Mouse (Mus musculus) ES-E14 (cell line): Measurements from ENCODE around the gene Rhbg. TPM values are rescaled to one million over a fixed set of nuclear protein-coding genes. Genes with fewer than 3 reads are reported as not detected.
A peak's percentile ranks its signal among the peaks of the same experiment; 100 is the strongest.
"Not testable (repeated sequence)": the region's sequence is repeated elsewhere in the genome, so short reads cannot be mapped to it uniquely, and the experiment has no call there.

ENCODE experiments used
- DNase-seq: peaks from one replicate; pipeline ENCODE4 v3.0.0-alpha.2; 2013; ENCODE audit warnings: low read depth, low spot score
- H3K27ac ChIP-seq: 2 replicates; pipeline ENCODE4 v1.5.1; 2012; ENCODE audit warnings: low read depth, mild to moderate bottlenecking, low read length, moderate library complexity, mixed read lengths; ENCODE audit not compliant: poor library complexity, insufficient read depth, severe bottlenecking
- H3K36me3 ChIP-seq: 2 replicates; pipeline ENCODE4 v1.6.1; 2012; ENCODE audit warnings: mild to moderate bottlenecking, low read length, moderate library complexity, mixed read lengths; ENCODE audit not compliant: control insufficient read depth, poor library complexity, insufficient read depth, severe bottlenecking
- H3K4me1 ChIP-seq, 2 experiments: fragments of 150-350 bp in 1 of 2; sonication (generic) in 1 of 2; 2 replicates each; pipeline ENCODE4 v1.6.1; 2012; ENCODE audit warnings: low read length in 2 of 2, mild to moderate bottlenecking in 1 of 2, mixed read lengths in 1 of 2; ENCODE audit not compliant: control insufficient read depth in 2 of 2, insufficient read depth in 2 of 2, poor library complexity in 1 of 2
- H3K4me3 ChIP-seq, 2 experiments: fragments of 150-350 bp in 1 of 2; sonication (generic) in 1 of 2; 2 replicates each; pipeline ENCODE4 v1.5.1; 2012; ENCODE audit warnings: low read length in 2 of 2, low read depth in 1 of 2, mild to moderate bottlenecking in 1 of 2, mixed read lengths in 1 of 2; ENCODE audit not compliant: insufficient read depth in 1 of 2, poor library complexity in 1 of 2, severe bottlenecking in 1 of 2
- H3K9ac ChIP-seq: 2 replicates; pipeline ENCODE4 v1.6.1; 2012; ENCODE audit warnings: low read depth, mild to moderate bottlenecking, low read length, mixed read lengths; ENCODE audit not compliant: poor library complexity, insufficient read depth, severe bottlenecking
- H3K9me3 ChIP-seq: fragments of 150-350 bp; sonication (generic); 2 replicates; pipeline ENCODE4 v1.6.1; 2012; ENCODE audit warnings: low read depth, mild to moderate bottlenecking, low read length; ENCODE audit not compliant: control insufficient read depth, insufficient read depth
- CHD2 ChIP-seq: IDR thresholded peaks from 2 replicates; pipeline ENCODE4 v1.6.1; 2014; ENCODE audit warnings: mild to moderate bottlenecking, low read depth, low read length, inconsistent platforms
- HCFC1 ChIP-seq: IDR thresholded peaks from 2 replicates; pipeline ENCODE4 v1.6.1; 2012; ENCODE audit warnings: low read length, inconsistent platforms, borderline replicate concordance; ENCODE audit not compliant: insufficient read depth
- MAFK ChIP-seq: IDR thresholded peaks from 2 replicates; pipeline ENCODE4 v1.6.1; 2014; ENCODE audit warnings: mild to moderate bottlenecking, low read depth, low read length, inconsistent platforms; ENCODE audit not compliant: insufficient read depth
- ZC3H11A ChIP-seq: IDR thresholded peaks from 2 replicates; pipeline ENCODE4 v1.6.1; 2012; ENCODE audit warnings: low read depth, mild to moderate bottlenecking, inconsistent platforms, low read length, borderline replicate concordance
- ZNF384 ChIP-seq: IDR thresholded peaks from 2 replicates; pipeline ENCODE4 v1.6.1; 2012; ENCODE audit warnings: low read depth, low read length, inconsistent platforms
- in situ Hi-C, 2 experiments: fragments of 600-800 bp; cut with MboI; formaldehyde crosslinking; loops; one replicate each; pipeline ENCODE4 v1.15.1; 2025; ENCODE audit warnings: low sequenced_read_pairs in 2 of 2, inconsistent platforms in 1 of 2; ENCODE audit not compliant: unreplicated experiment in 2 of 2
- total RNA-seq: library from RNA; depleted of rRNA; stranded (reverse); fragments of 300-350 nt; gene quantifications from 2 replicates; pipeline ENCODE4 v1.2.3, GENCODE M21; 2012

The Rhbg gene
- total RNA-seq, 1 experiment: 3.4 TPM

- H3K4me1 ChIP-seq: peaks cover 11 to 13% of the 10 kb centered on the region in 2 experiments
- no peaks in the 10 kb centered on the region for H3K9me3 ChIP-seq
- H3K4me3 ChIP-seq: peak overlapping the region; percentile 14 to 54
- peaks cover 3% of the 10 kb centered on the region; the same call in 1 of the 2 replicates for H3K36me3 ChIP-seq
- H3K27ac ChIP-seq: peak overlapping the region; percentile 96
- in situ Hi-C loops: no loop called here
- peak overlapping the region; percentile 72 for H3K9ac ChIP-seq
- TF ChIP-seq HCFC1 (no peak), CHD2 (peak; percentile 42; the same call in 1 of the 2 replicates)
- peak; percentile 71 for DNase-seq
Observed at GRCm38 (mm10) chr3:88276529-88277143, 22.1 kb upstream of the Rhbg start.

DNA sequence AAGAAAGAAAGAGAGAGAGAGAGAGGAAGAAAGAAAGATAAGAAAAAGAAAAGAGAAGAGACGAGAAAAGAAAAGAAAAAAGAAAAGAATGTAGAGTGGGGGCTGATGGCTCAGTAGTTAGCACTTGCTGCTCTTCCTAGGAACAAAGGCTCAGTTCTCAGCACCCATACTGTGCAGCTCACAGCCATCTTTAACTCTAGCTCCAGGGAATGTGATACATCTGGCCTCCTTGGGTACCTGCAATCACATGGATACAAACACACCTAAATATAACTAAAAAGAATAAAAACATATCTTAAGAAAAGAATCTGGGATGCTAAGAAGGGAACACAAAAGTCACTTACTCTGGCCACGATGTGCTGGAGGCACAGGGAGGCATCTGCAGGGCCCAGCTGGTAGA, 21.6 kb upstream of the Rhbg start:
- no peak for DNase-seq
- H3K27ac ChIP-seq: peak overlapping the region; percentile 96
- H3K4me3 ChIP-seq: peak overlapping the region; percentile 14 to 54
- TF ChIP-seq ZNF384 (no peak), ZC3H11A (no peak), CHD2 (no peak), HCFC1 (no peak), MAFK (no peak)
- H3K4me1 ChIP-seq: peaks cover 11 to 13% of the 10 kb centered on the region in 2 experiments
- in situ Hi-C loops: no loop called here
- H3K9ac ChIP-seq: peak overlapping the region; percentile 72
- H3K9me3 ChIP-seq: no peaks in the 10 kb centered on the region
- peaks cover 3% of the 10 kb centered on the region; the same call in 1 of the 2 replicates for H3K36me3 ChIP-seq

GRCm38 (mm10) chr3:88274002-88274401, 19.5 kb upstream of the Rhbg start:
- in situ Hi-C loops: no loop called here
- no peak for DNase-seq

DNA sequence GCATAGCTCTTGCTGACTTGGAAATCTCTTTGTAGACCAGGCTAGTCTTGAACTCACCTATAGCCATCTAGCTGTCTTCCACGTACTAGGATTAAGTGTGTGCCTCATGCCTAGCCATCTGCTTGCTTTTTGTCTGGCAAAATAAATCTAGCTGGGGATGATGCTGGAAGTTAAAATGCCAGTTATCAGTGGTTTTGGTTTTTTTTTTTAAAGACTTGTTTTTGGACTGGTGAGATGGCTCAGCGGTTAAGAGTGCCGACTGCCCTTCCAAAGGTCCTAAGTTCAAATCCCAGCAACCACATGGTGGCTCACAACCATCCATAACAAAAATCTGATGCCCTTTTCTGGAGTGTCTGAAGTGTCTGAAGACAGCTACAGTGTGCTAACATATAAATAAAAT, 17.4 kb upstream of the Rhbg start:
- Histone ChIP-seq H3K4me3 (no peak overlapping the region), H3K4me1 (no peaks in the 10 kb centered on the region), H3K36me3 (peaks cover 3% of the 10 kb centered on the region; the same call in 1 of the 2 replicates), H3K27ac (no peak overlapping the region), H3K9me3 (no peaks in the 10 kb centered on the region), H3K9ac (no peak overlapping the region)
- DNase-seq: no peak
- TF ChIP-seq ZC3H11A: no peak
- TF ChIP-seq MAFK: no peak
- TF ChIP-seq CHD2: no peak
- TF ChIP-seq HCFC1: no peak
- no peak for TF ChIP-seq ZNF384
- in situ Hi-C loops: no loop called here

More at GRCm38 (mm10) chr3:88274002-88274401, 19.5 kb upstream of the Rhbg start:
- H3K9ac ChIP-seq: no peak overlapping the region
- no peaks in the 10 kb centered on the region for H3K9me3 ChIP-seq
- peaks cover 3% of the 10 kb centered on the region; the same call in 1 of the 2 replicates for H3K36me3 ChIP-seq
- no peak overlapping the region for H3K4me3 ChIP-seq
- peaks cover 2 to 6% of the 10 kb centered on the region in 2 experiments; a peak in 3 of 4 replicates for H3K4me1 ChIP-seq
- TF ChIP-seq ZC3H11A (peak; percentile 19; the same call in 1 of the 2 replicates), ZNF384 (no peak)
- no peak overlapping the region for H3K27ac ChIP-seq

- in situ Hi-C loops, DNase-seq, H3K9ac ChIP-seq, H3K9me3 ChIP-seq, H3K4me1 ChIP-seq, H3K4me3 ChIP-seq, H3K27ac ChIP-seq, H3K36me3 ChIP-seq: not testable (repeated sequence)
Observed at GRCm38 (mm10) chr3:88271298-88271697, 16.8 kb upstream of the Rhbg start.
